In the genomic region with DNA sequence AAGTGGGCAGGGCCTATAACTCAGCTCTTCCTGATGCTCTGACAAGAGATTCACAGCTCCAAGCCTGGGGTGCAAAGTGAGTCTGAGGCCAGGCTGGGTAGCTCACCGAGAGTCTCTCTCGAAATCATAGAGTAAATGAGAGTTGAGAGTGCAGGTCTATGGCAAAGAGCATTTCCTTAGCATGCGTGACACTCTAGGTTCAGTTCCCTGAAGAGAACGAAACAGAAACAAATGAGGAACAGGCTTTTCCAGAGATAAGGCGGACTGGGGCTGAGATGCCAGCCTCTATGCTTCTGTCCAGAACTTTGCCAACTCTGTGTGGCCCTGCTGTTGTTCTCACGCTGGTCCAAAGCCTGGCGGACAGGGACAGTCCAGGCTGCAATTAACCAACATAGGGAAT, we compare ENCODE assay signal across 20 mouse cellular contexts. TPM values are rescaled to one million over a fixed set of nuclear protein-coding genes. Genes with fewer than 3 reads are reported as not detected.
A peak's percentile ranks its signal among the peaks of the same experiment; 100 is the strongest.
DNase-seq lines count a peak whose midpoint lies in the region; ATAC-seq and TF ChIP-seq lines count a peak whose summit lies in the region.
"Had no signal": no experiment of that assay in that cellular context is flagged by ENCODE, and none has a peak within 500 bp of the region (broad histone marks: within the 10 kb centered on the region; RNA-seq: fewer than 3 reads in every experiment).

No protein-coding gene starts in this region.

- H3K27ac ChIP-seq in MEL (ENCODE audit: control insufficient read depth, low read depth, low read length): no peak overlapping the region
- H3K27ac ChIP-seq in forebrain, embryonic 12.5 days: no peak overlapping the region
- H3K27ac ChIP-seq in midbrain, postnatal 0 days (ENCODE audit: low read depth, low read length): no peak overlapping the region
- H3K27ac ChIP-seq: embryonic facial prominence, embryonic 13.5 days; forebrain, embryonic 13.5 days; hindbrain, embryonic 14.5 days had no signal

- no peak overlapping the region for H3K4me2 ChIP-seq in forebrain, embryonic 12.5 days
- no peak overlapping the region for H3K4me2 ChIP-seq in midbrain, postnatal 0 days (ENCODE audit: low read depth, low read length, poor library complexity, severe bottlenecking)
- H3K4me2 ChIP-seq: embryonic facial prominence, embryonic 13.5 days; forebrain, embryonic 13.5 days; hindbrain, embryonic 14.5 days had no signal

- H3K79me2 ChIP-seq in MEL (ENCODE audit: control insufficient read depth, insufficient read depth, low read length, poor library complexity): no peaks in the 10 kb centered on the region

- H3K27me3 ChIP-seq in MEL (ENCODE audit: control insufficient read depth in 1 of 2, insufficient read depth in 2 of 2, low read length in 2 of 2): no peaks in the 10 kb centered on the region; a peak in 1 of 4 replicates
- H3K27me3 ChIP-seq in forebrain, embryonic 12.5 days: no peaks in the 10 kb centered on the region
- no peaks in the 10 kb centered on the region for H3K27me3 ChIP-seq in midbrain, postnatal 0 days (ENCODE audit: insufficient read depth, low read length)
- H3K27me3 ChIP-seq: embryonic facial prominence, embryonic 13.5 days; forebrain, embryonic 13.5 days had no signal

- TF ChIP-seq POLR2A in MEL (IDR thresholded peaks at IDR 0.05; ENCODE audit: control insufficient read depth in 1 of 2, insufficient read depth in 1 of 2, low read depth in 1 of 2, low read length in 2 of 2, poor library complexity in 1 of 2): no peak

- TF ChIP-seq CTCF in MEL (IDR thresholded peaks at IDR 0.05 in 2 of 3, conservative IDR thresholded peaks at IDR 0.05 in 1 of 3; ENCODE audit: control insufficient read depth in 1 of 3, insufficient read depth in 1 of 3, low read depth in 2 of 3, low read length in 3 of 3, poor library complexity in 1 of 3, severe bottlenecking in 1 of 3): no peak
- no peak for TF ChIP-seq CTCF in midbrain, postnatal 0 days (IDR thresholded peaks at IDR 0.05)

- ATAC-seq in hematopoietic stem cell, adult 5-6 weeks (replicated peaks in 1 of 2; ENCODE audit: insufficient read depth in 1 of 2, low FRiP score in 2 of 2, low TSS enrichment in 1 of 2, low read depth in 1 of 2, poor library complexity in 2 of 2, severe bottlenecking in 2 of 2): peak; percentile 82 to 90
- ATAC-seq in megakaryocyte-erythroid progenitor cell, adult 5-6 weeks (replicated peaks; ENCODE audit: low FRiP score, low TSS enrichment, poor library complexity, severe bottlenecking): peak; percentile 70
- ATAC-seq in forebrain, embryonic 12.5 days (ENCODE audit: low FRiP score): no peak
- no peak for ATAC-seq in midbrain, postnatal 0 days (ENCODE audit: low FRiP score)
- ATAC-seq: forebrain, embryonic 13.5 days; forebrain, postnatal 0 days had no signal

- H3K9ac ChIP-seq in MEL (ENCODE audit: control insufficient read depth, low read depth, low read length, poor library complexity, severe bottlenecking): peak overlapping the region; percentile 11; the same call in 1 of the 2 replicates
- H3K9ac ChIP-seq in forebrain, embryonic 12.5 days: no peak overlapping the region
- H3K9ac ChIP-seq in midbrain, postnatal 0 days (replicated peaks; ENCODE audit: low read length, poor library complexity, severe bottlenecking): no peak overlapping the region
- H3K9ac ChIP-seq: embryonic facial prominence, embryonic 13.5 days; forebrain, embryonic 13.5 days; forebrain, postnatal 0 days; hindbrain, embryonic 14.5 days had no signal

- DNase-seq in MEL (ENCODE audit: low read depth, low spot score) (peak; percentile 75), MEL-GATA-1-ER (ENCODE audit: extremely low read depth, low read depth) (peak; percentile 66)
- no peak for DNase-seq in ovary, postnatal 14 days (ENCODE audit: low spot score)
- DNase-seq in midbrain, postnatal 0 days (ENCODE audit: low spot score): no peak
- no peak for DNase-seq in adrenal gland, adult (ENCODE audit: inconsistent age in 2 of 2, low spot score in 1 of 2)
- DNase-seq: adrenal gland, postnatal 36 days; cerebellum, adult 11-12 months; cerebellum, adult 9-10 months; cerebellum, postnatal 25 days; forebrain, postnatal 0 days; gastrocnemius, postnatal 14 days; heart, adult 11 months; heart, postnatal 10 days; heart, postnatal 4 days had no signal

- no peaks in the 10 kb centered on the region for H3K36me3 ChIP-seq in MEL (ENCODE audit: control insufficient read depth in 1 of 2, insufficient read depth in 2 of 2, low read length in 2 of 2)
- H3K36me3 ChIP-seq in forebrain, embryonic 12.5 days (replicated peaks): no peaks in the 10 kb centered on the region
- H3K36me3 ChIP-seq in midbrain, postnatal 0 days (ENCODE audit: insufficient read depth, low read length): no peaks in the 10 kb centered on the region
- H3K36me3 ChIP-seq: embryonic facial prominence, embryonic 13.5 days had no signal

- peak in 1 of 2 experiments; percentile 59; a peak in 2 of 4 replicates for TF ChIP-seq EP300 in MEL (IDR thresholded peaks at IDR 0.05; ENCODE audit: low read depth in 1 of 2, low read length in 2 of 2)

- peaks cover 1 to 4% of the 10 kb centered on the region in 2 experiments; a peak in 2 of 4 replicates for H3K4me1 ChIP-seq in MEL (ENCODE audit: control insufficient read depth in 1 of 2, insufficient read depth in 2 of 2, low read length in 2 of 2)
- peaks cover 19% of the 10 kb centered on the region for H3K4me1 ChIP-seq in forebrain, embryonic 12.5 days
- no peaks in the 10 kb centered on the region for H3K4me1 ChIP-seq in midbrain, postnatal 0 days (ENCODE audit: insufficient read depth, low read length)

- no peak for TF ChIP-seq RAD21 in MEL (IDR thresholded peaks at IDR 0.05; ENCODE audit: low read depth, low read length)

- peak overlapping the region; percentile 26 to 57 for H3K4me3 ChIP-seq in MEL (ENCODE audit: control insufficient read depth in 1 of 2, insufficient read depth in 1 of 2, low read depth in 2 of 2, low read length in 2 of 2)
- H3K4me3 ChIP-seq in forebrain, embryonic 12.5 days (replicated peaks): no peak overlapping the region
- no peak overlapping the region for H3K4me3 ChIP-seq in midbrain, postnatal 0 days (ENCODE audit: low read depth, low read length)
- H3K4me3 ChIP-seq: embryonic facial prominence, embryonic 13.5 days; forebrain, embryonic 13.5 days had no signal

- 95% methylated on average over 7 of the region's 7 CpGs for WGBS in forebrain, embryonic 12.5 days
- 88% methylated on average over 7 of the region's 7 CpGs for WGBS in midbrain, postnatal 0 days

- H3K9me3 ChIP-seq in MEL (replicated peaks; ENCODE audit: insufficient read depth, low read length): no peaks in the 10 kb centered on the region
- H3K9me3 ChIP-seq in forebrain, embryonic 12.5 days: no peaks in the 10 kb centered on the region
- H3K9me3 ChIP-seq in midbrain, postnatal 0 days (ENCODE audit: low read length): no peaks in the 10 kb centered on the region
- H3K9me3 ChIP-seq: embryonic facial prominence, embryonic 13.5 days; forebrain, embryonic 13.5 days had no signal

TF ChIP-seq in MEL, 35 proteins besides CTCF, POLR2A, EP300 and RAD21:
- no peak for TF ChIP-seq UBTF (IDR thresholded peaks at IDR 0.05; ENCODE audit: borderline replicate concordance, insufficient read depth, low read depth, low read length)
- TF ChIP-seq SMC3 (IDR thresholded peaks at IDR 0.05; ENCODE audit: low read depth, low read length): no peak
- no peak for TF ChIP-seq ZMIZ1 (IDR thresholded peaks at IDR 0.05; ENCODE audit: low read depth, low read length)
- peak; percentile 60; the same call in 1 of the 2 replicates for TF ChIP-seq ETS1 (IDR thresholded peaks at IDR 0.05; ENCODE audit: low read depth, low read length)
- TF ChIP-seq HCFC1 (IDR thresholded peaks at IDR 0.05; ENCODE audit: low read depth, low read length): 0 out of 2 replicates have a peak, but pooled peaks have one; percentile 40
- 0 out of 2 replicates have a peak, but pooled peaks have one; percentile 27 for TF ChIP-seq MYC (IDR thresholded peaks at IDR 0.05; ENCODE audit: low read depth, low read length)
- 0 out of 2 replicates have a peak, but pooled peaks have one; percentile 10 for TF ChIP-seq TCF12 (IDR thresholded peaks at IDR 0.05; ENCODE audit: low read depth, low read length)
- TF ChIP-seq SIN3A (IDR thresholded peaks at IDR 0.05; ENCODE audit: low read length): peak; percentile 81
- TF ChIP-seq RCOR1 (IDR thresholded peaks at IDR 0.05; ENCODE audit: low read depth, low read length): peak; percentile 27; the same call in 1 of the 2 replicates
- TF ChIP-seq POLR2AphosphoS5 (IDR thresholded peaks at IDR 0.05; ENCODE audit: borderline replicate concordance, low read depth, low read length): no peak
- peak; percentile 52; the same call in 1 of the 2 replicates for TF ChIP-seq MAX (IDR thresholded peaks at IDR 0.05; ENCODE audit: low read length)
- TF ChIP-seq MXI1 (IDR thresholded peaks at IDR 0.05; ENCODE audit: low read depth, low read length): peak; percentile 84
- TF ChIP-seq GATA1 (IDR thresholded peaks at IDR 0.05; ENCODE audit: low read depth, low read length): peak; percentile 66

RNA-seq across cellular contexts. Expression of gene Mxi1, which starts 6.9 kb away (rescaled TPM):
- total RNA-seq in MEL (2012; rRNA removed): 29.0 and 29.8 TPM in 2 replicates
- polyA plus RNA-seq in MEL (2012; ENCODE audit: insufficient read depth in 1 of 2, insufficient read length in 2 of 2, low read depth in 1 of 2, low replicate concordance in 2 of 2, missing spikeins in 1 of 2): 10 to 100 TPM in 1 of 2 experiments, not detected in 1; 60.9 TPM
- 58.9 and 75.6 TPM in 2 replicates for total RNA-seq in hematopoietic stem cell, adult 5-6 weeks (2017)
- 21.1 and 25.3 TPM in 2 replicates for total RNA-seq in megakaryocyte-erythroid progenitor cell, adult 5-6 weeks (2014; fragmentation: Nextera tagmentation)
- 82.7 and 86.4 TPM in 2 replicates for total RNA-seq in megakaryocyte-erythroid progenitor cell, adult 5-6 weeks (2017)
- polyA plus RNA-seq in forebrain, embryonic 12.5 days (2016; fragmentation: Nextera tagmentation; extraction: Ambion mirVana): 54.8 and 62.4 TPM in 2 replicates
- total RNA-seq in midbrain, postnatal 0 days (2014; rRNA removed): 40.9 and 49.2 TPM in 2 replicates
- 37.7 and 38.8 TPM in 2 replicates for polyA plus RNA-seq in midbrain, postnatal 0 days (2015; fragmentation: Nextera tagmentation; extraction: Ambion mirVana)

Comparison
In these comparisons a context has a peak if more than half of its experiments do, and no peak if none do; other contexts are left out.
1. DNase-seq: peak in MEL (single experiment) and MEL-GATA-1-ER (single experiment); none in ovary, postnatal 14 days (single experiment), midbrain, postnatal 0 days (single experiment) and adrenal gland, adult (0 of 2).
2. H3K4me3 ChIP-seq: peak in MEL (2 of 2); none in forebrain, embryonic 12.5 days (single experiment) and midbrain, postnatal 0 days (single experiment).
3. ATAC-seq: peak in hematopoietic stem cell, adult 5-6 weeks (2 of 2) and megakaryocyte-erythroid progenitor cell, adult 5-6 weeks (single experiment); none in forebrain, embryonic 12.5 days (single experiment) and midbrain, postnatal 0 days (single experiment).